Mouse (Mus musculus): ENCODE results near the gene Fchsd2. TPM values are rescaled to one million over a fixed set of nuclear protein-coding genes. Genes with fewer than 3 reads are reported as not detected.

The Fchsd2 gene
- polyA plus RNA-seq, 1 experiment from 2014 or later = 8.0 TPM

DNA sequence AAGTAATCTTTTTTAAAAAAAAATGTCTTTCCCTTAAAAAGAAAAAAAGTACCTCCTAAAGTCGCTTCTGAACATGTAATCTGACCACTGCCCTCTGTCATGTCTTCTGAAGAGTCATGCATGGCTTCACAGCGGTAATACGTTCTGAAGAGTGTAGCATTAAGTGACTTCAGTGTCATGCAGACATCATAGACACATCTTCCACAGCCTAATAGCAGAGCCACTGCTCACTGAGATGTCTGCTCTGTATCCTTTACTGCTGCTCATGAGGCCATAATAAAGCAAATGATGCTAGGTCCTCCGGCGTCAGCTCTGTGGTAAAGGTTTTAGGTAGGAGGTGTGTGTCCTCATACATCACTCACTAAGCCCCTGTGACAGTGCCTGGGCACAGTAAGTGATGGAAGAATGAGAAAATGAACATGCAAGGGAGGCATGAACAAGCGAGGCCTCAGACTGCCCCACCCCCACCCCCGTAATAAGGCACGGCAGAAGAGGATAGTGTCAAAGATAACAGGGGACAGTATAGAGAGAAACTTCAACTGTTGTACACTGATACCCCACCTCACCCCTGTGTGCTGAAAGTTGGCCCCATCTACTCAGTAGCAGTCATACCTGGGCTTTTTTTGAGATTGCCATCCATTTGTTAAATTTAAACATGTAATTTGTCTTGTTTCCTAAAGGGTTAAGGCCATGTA is 179.9 kb downstream of the Fchsd2 start:
- ATAC-seq = peak; percentile 98
- 58% methylated on average over 8 of the region's 8 CpGs for WGBS (ENCODE audit: insufficient replicate concordance)
- Histone ChIP-seq H3K36me3 (peaks cover 31% of the 10 kb centered on the region), H3K4me1 (peaks cover 38% of the 10 kb centered on the region), H3K4me2 (peak overlapping the region; percentile 45), H3K9ac (peak overlapping the region; percentile 39; the same call in 1 of the 2 replicates), H3K9me3 (replicated peaks) (no peaks in the 10 kb centered on the region), H3K27me3 (replicated peaks) (no peaks in the 10 kb centered on the region), H3K4me3 (no peak overlapping the region), H3K27ac (peak overlapping the region; percentile 49; the same call in 1 of the 2 replicates)

DNA sequence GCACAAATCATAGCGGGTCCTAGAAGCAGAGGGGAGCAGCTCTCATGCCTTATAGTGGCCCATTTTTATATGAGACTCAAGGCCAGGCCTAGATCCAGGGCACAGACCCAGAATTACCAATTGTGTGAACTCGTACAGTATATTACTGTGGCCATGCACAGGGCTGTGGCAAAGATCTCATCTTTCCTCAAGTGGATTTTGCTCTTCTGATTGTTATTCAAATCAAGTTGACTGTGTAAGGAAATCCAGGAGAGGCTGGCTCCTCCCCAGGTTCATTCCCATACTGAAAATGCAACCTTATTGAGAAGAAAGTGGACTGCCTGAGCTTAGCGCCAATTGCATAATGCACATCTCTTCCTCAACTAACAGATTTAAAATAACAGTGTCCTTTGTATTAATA is 190.1 kb downstream of the Fchsd2 start:
- Histone ChIP-seq H3K4me2 (no peak overlapping the region), H3K27me3 (replicated peaks) (no peaks in the 10 kb centered on the region), H3K4me3 (no peak overlapping the region), H3K9me3 (replicated peaks) (no peaks in the 10 kb centered on the region), H3K9ac (no peak overlapping the region), H3K4me1 (no peaks in the 10 kb centered on the region), H3K27ac (no peak overlapping the region), H3K36me3 (peaks cover 40% of the 10 kb centered on the region)
- no peak for ATAC-seq
- WGBS (ENCODE audit: insufficient replicate concordance) = 81% methylated on average over 3 of the region's 3 CpGs

- 70% methylated on average over 1 of the region's 1 CpGs for WGBS (ENCODE audit: insufficient replicate concordance)
- H3K27ac ChIP-seq = no peak overlapping the region
Measured at GRCm38 (mm10) chr7:101284504-101284903, 191.8 kb downstream of the Fchsd2 start.

GRCm38 (mm10) chr7:101286891-101287290 is 194.2 kb downstream of the Fchsd2 start:
- WGBS (ENCODE audit: insufficient replicate concordance) = 68% methylated on average over 4 of the region's 4 CpGs
- peaks cover 29% of the 10 kb centered on the region for H3K36me3 ChIP-seq
- no peaks in the 10 kb centered on the region for H3K27me3 ChIP-seq (replicated peaks)
- no peak for ATAC-seq
- H3K9ac ChIP-seq = no peak overlapping the region
- no peaks in the 10 kb centered on the region for H3K4me1 ChIP-seq
- no peak overlapping the region for H3K27ac ChIP-seq
- H3K4me3 ChIP-seq = no peak overlapping the region
- no peaks in the 10 kb centered on the region for H3K9me3 ChIP-seq (replicated peaks)
- no peak overlapping the region for H3K4me2 ChIP-seq

More at GRCm38 (mm10) chr7:101284504-101284903, 191.8 kb downstream of the Fchsd2 start:
- Histone ChIP-seq H3K4me3 (no peak overlapping the region), H3K4me2 (no peak overlapping the region), H3K4me1 (no peaks in the 10 kb centered on the region), H3K9ac (no peak overlapping the region), H3K36me3 (peaks cover 27% of the 10 kb centered on the region), H3K9me3 (replicated peaks) (no peaks in the 10 kb centered on the region), H3K27me3 (replicated peaks) (no peaks in the 10 kb centered on the region)
- no peak for ATAC-seq

- H3K4me1 ChIP-seq = no peaks in the 10 kb centered on the region
- ATAC-seq = no peak
- H3K36me3 ChIP-seq = peaks cover 20% of the 10 kb centered on the region
Measured at GRCm38 (mm10) chr7:101287820-101288219, 195.2 kb downstream of the Fchsd2 start.

GRCm38 (mm10) chr7:101288436-101288835 is 195.8 kb downstream of the Fchsd2 start:
- Histone ChIP-seq H3K9me3 (replicated peaks) (no peaks in the 10 kb centered on the region), H3K27me3 (replicated peaks) (no peaks in the 10 kb centered on the region), H3K9ac (no peak overlapping the region), H3K4me3 (no peak overlapping the region), H3K36me3 (peaks cover 14% of the 10 kb centered on the region), H3K4me1 (no peaks in the 10 kb centered on the region), H3K4me2 (no peak overlapping the region), H3K27ac (no peak overlapping the region)
- 37% methylated on average over 4 of the region's 4 CpGs for WGBS (ENCODE audit: insufficient replicate concordance)
- ATAC-seq = no peak

More at GRCm38 (mm10) chr7:101287820-101288219, 195.2 kb downstream of the Fchsd2 start:
- H3K9me3 ChIP-seq (replicated peaks) = no peaks in the 10 kb centered on the region
- no peak overlapping the region for H3K9ac ChIP-seq
- no peak overlapping the region for H3K4me3 ChIP-seq
- H3K4me2 ChIP-seq = no peak overlapping the region
- H3K27ac ChIP-seq = no peak overlapping the region
- no peaks in the 10 kb centered on the region for H3K27me3 ChIP-seq (replicated peaks)
- 53% methylated on average over 2 of the region's 2 CpGs for WGBS (ENCODE audit: insufficient replicate concordance)

GRCm38 (mm10) chr7:101290401-101290800 is 197.7 kb downstream of the Fchsd2 start:
- peaks cover 11% of the 10 kb centered on the region for H3K36me3 ChIP-seq
- H3K27me3 ChIP-seq (replicated peaks) = peaks cover 2% of the 10 kb centered on the region; the same call in 1 of the 2 replicates
- no peak overlapping the region for H3K27ac ChIP-seq
- no peak overlapping the region for H3K4me2 ChIP-seq
- H3K9me3 ChIP-seq (replicated peaks) = no peaks in the 10 kb centered on the region
- WGBS (ENCODE audit: insufficient replicate concordance) = 84% methylated on average over 10 of the region's 10 CpGs
- no peaks in the 10 kb centered on the region for H3K4me1 ChIP-seq
- ATAC-seq = no peak
- no peak overlapping the region for H3K9ac ChIP-seq
- H3K4me3 ChIP-seq = no peak overlapping the region

DNA sequence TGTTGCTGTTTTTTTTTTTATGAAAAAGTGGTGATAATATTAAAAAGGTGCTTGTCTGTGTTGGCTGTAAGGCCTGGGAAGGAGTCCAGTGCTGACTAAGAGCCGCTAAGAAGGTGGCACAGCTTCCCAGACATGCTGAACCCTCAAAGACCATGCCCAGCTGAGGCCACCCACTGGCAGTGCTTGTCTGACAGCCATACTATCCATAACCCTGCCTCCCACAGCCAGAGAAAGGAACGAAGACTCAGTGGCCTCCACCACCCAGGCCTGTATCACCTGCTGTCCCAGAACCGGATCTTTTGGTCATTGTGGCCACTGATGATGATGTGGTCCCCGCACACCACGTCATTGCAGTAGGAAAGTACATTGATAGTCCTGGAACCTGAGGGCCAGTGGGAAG is 198.5 kb downstream of the Fchsd2 start:
- Histone ChIP-seq H3K4me1 (peaks cover 1% of the 10 kb centered on the region), H3K9ac (no peak overlapping the region), H3K4me2 (no peak overlapping the region), H3K27me3 (replicated peaks) (peaks cover 10% of the 10 kb centered on the region; the same call in 1 of the 2 replicates), H3K36me3 (peaks cover 11% of the 10 kb centered on the region), H3K9me3 (replicated peaks) (no peaks in the 10 kb centered on the region), H3K27ac (no peak overlapping the region), H3K4me3 (no peak overlapping the region)
- no peak for ATAC-seq
- WGBS (ENCODE audit: insufficient replicate concordance) = 78% methylated on average over 5 of the region's 5 CpGs

- H3K27ac ChIP-seq = no peak overlapping the region
- 79% methylated on average over 8 of the region's 8 CpGs for WGBS (ENCODE audit: insufficient replicate concordance)
- H3K9ac ChIP-seq = no peak overlapping the region
- peaks cover 6% of the 10 kb centered on the region for H3K4me1 ChIP-seq
- H3K9me3 ChIP-seq (replicated peaks) = no peaks in the 10 kb centered on the region
- H3K4me2 ChIP-seq = no peak overlapping the region
- H3K27me3 ChIP-seq (replicated peaks) = peaks cover 14% of the 10 kb centered on the region
- no peak for ATAC-seq
- H3K36me3 ChIP-seq = peaks cover 11% of the 10 kb centered on the region
- H3K4me3 ChIP-seq = no peak overlapping the region
Measured at GRCm38 (mm10) chr7:101291641-101292040, 199.0 kb downstream of the Fchsd2 start.

GRCm38 (mm10) chr7:101292086-101292485 is 199.4 kb downstream of the Fchsd2 start:
- Histone ChIP-seq H3K27ac (no peak overlapping the region), H3K4me3 (no peak overlapping the region), H3K27me3 (replicated peaks) (peaks cover 18% of the 10 kb centered on the region), H3K9me3 (replicated peaks) (no peaks in the 10 kb centered on the region), H3K36me3 (peaks cover 11% of the 10 kb centered on the region), H3K4me1 (peaks cover 10% of the 10 kb centered on the region), H3K9ac (no peak overlapping the region), H3K4me2 (no peak overlapping the region)
- ATAC-seq = no peak
- 70% methylated on average over 3 of the region's 4 CpGs for WGBS (ENCODE audit: insufficient replicate concordance)

DNA sequence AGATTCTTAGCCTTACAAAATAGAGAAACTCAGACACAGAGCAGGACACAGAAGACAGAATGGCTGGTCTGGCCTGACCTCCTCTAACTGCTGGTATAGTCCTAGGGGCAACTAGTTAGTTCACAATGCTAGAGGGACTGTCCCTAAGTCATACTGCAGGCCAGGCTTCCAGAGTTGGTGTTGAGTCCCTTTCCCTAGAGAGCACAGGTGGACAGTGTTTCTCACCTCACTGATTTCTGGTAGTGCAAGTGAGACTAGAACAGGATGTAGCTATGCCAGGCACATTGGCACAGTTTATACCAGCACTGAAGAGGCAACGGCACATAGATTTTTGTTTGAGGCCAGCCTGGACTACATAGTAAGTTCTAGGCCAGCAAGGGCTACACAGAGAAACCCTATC is 200.0 kb downstream of the Fchsd2 start:
- WGBS (ENCODE audit: insufficient replicate concordance) = 82% methylated on average over 1 of the region's 1 CpGs
- no peak overlapping the region for H3K4me2 ChIP-seq
- no peak overlapping the region for H3K4me3 ChIP-seq
- H3K9me3 ChIP-seq (replicated peaks) = no peaks in the 10 kb centered on the region
- H3K27me3 ChIP-seq (replicated peaks) = peaks cover 24% of the 10 kb centered on the region
- no peak overlapping the region for H3K27ac ChIP-seq
- H3K9ac ChIP-seq = no peak overlapping the region
- H3K4me1 ChIP-seq = peaks cover 12% of the 10 kb centered on the region
- no peak for ATAC-seq
- H3K36me3 ChIP-seq = peaks cover 11% of the 10 kb centered on the region

DNA sequence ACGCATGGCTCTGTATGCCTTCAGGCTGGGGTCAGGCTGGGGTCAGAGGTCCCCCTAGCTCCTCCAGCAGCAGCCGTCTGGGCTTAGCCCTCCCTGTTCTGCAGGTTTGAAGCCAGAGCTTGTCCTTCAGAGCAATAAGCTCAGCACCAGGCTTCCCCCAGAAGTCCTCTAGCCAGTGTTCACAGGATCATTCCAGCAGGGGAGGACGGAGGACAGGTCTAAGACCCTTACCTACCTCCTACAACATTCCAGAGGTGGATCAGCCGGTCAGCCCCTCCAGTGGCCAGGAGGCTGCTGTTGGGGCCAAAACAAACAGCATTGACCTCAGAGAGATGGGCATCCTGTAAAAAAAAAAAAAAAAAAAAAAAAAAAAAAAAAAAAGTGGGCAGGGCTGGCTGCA is 200.5 kb downstream of the Fchsd2 start:
- Histone ChIP-seq H3K36me3 (peaks cover 11% of the 10 kb centered on the region), H3K4me2 (no peak overlapping the region), H3K4me1 (peaks cover 12% of the 10 kb centered on the region), H3K27me3 (replicated peaks) (peaks cover 29% of the 10 kb centered on the region), H3K27ac (no peak overlapping the region), H3K4me3 (no peak overlapping the region), H3K9ac (no peak overlapping the region), H3K9me3 (replicated peaks) (no peaks in the 10 kb centered on the region)
- no peak for ATAC-seq
- WGBS (ENCODE audit: insufficient replicate concordance) = 56% methylated on average over 4 of the region's 4 CpGs

Data from liver, embryonic 12.5 days (tissue).